Mouse (Mus musculus): Measurements from ENCODE around the gene Klf7.

Gene Klf7

GRCm38 (mm10) chr1:64020672-64021635 is 101.1 kb downstream of the Klf7 start:
- no peak for DNase-seq (ENCODE audit: low spot score)

GRCm38 (mm10) chr1:64019127-64019635 is 102.9 kb downstream of the Klf7 start:
- no peak for DNase-seq (ENCODE audit: low spot score)

- no peak for DNase-seq (ENCODE audit: low spot score)
These were observed 103.5 kb downstream of the Klf7 start for GRCm38 (mm10) chr1:64018466-64019077.

GRCm38 (mm10) chr1:64014091-64014490 is 108.0 kb downstream of the Klf7 start:
- no peak for DNase-seq (ENCODE audit: low spot score)

- no peak for DNase-seq (ENCODE audit: low spot score)
These were observed 113.1 kb downstream of the Klf7 start for GRCm38 (mm10) chr1:64008994-64009393.

- no peak for DNase-seq (ENCODE audit: low spot score)
These were observed 114.1 kb downstream of the Klf7 start for GRCm38 (mm10) chr1:64008031-64008430.

- DNase-seq (ENCODE audit: low spot score), result no peak
These were observed 116.9 kb downstream of the Klf7 start for GRCm38 (mm10) chr1:64005194-64005593.

GRCm38 (mm10) chr1:64003525-64004291 is 118.4 kb downstream of the Klf7 start:
- DNase-seq (ENCODE audit: low spot score), result no peak

GRCm38 (mm10) chr1:64002036-64002435 is 120.0 kb downstream of the Klf7 start:
- no peak for DNase-seq (ENCODE audit: low spot score)

- peak; percentile 66 for DNase-seq (ENCODE audit: low spot score)
These were observed 121.5 kb downstream of the Klf7 start for GRCm38 (mm10) chr1:64000597-64000996.

- DNase-seq (ENCODE audit: low spot score), result no peak
These were observed 122.6 kb downstream of the Klf7 start for GRCm38 (mm10) chr1:63999481-63999880.

GRCm38 (mm10) chr1:63998901-63999300 is 123.2 kb downstream of the Klf7 start:
- DNase-seq (ENCODE audit: low spot score), result no peak

- DNase-seq (ENCODE audit: low spot score), result no peak
These were observed 123.9 kb downstream of the Klf7 start for GRCm38 (mm10) chr1:63998139-63998538.

- DNase-seq (ENCODE audit: low spot score), result peak; percentile 30
These were observed 126.3 kb downstream of the Klf7 start for GRCm38 (mm10) chr1:63995828-63996227.

- DNase-seq (ENCODE audit: low spot score), result no peak
These were observed 127.0 kb downstream of the Klf7 start for GRCm38 (mm10) chr1:63995137-63995492.

GRCm38 (mm10) chr1:63994248-63995136 is 127.6 kb downstream of the Klf7 start:
- DNase-seq (ENCODE audit: low spot score), result no peak

GRCm38 (mm10) chr1:63992506-63992905 is 129.6 kb downstream of the Klf7 start:
- DNase-seq (ENCODE audit: low spot score), result no peak

- DNase-seq (ENCODE audit: low spot score), result no peak
These were observed 131.7 kb downstream of the Klf7 start for GRCm38 (mm10) chr1:63990416-63990815.

GRCm38 (mm10) chr1:63980733-63981132 is 141.3 kb downstream of the Klf7 start:
- no peak for DNase-seq (ENCODE audit: low spot score)

All from T-cell, adult 2 months (primary cell).